ENCODE assay signal across 12 mouse cellular contexts in genomic region chr5:124083850-124084587, GRCm38 (mm10). TPM values are rescaled to one million over a fixed set of nuclear protein-coding genes. Genes with fewer than 3 reads are reported as not detected.
A peak's percentile ranks its signal among the peaks of the same experiment; 100 is the strongest.
DNase-seq lines count a peak whose midpoint lies in the region; ATAC-seq and TF ChIP-seq lines count a peak whose summit lies in the region.
"Had no signal": no experiment of that assay in that cellular context is flagged by ENCODE, and none has a peak within 500 bp of the region (broad histone marks: within the 10 kb centered on the region; RNA-seq: fewer than 3 reads in every experiment).

No protein-coding gene starts in this region.

- WGBS in liver, postnatal 0 days (ENCODE audit: insufficient replicate concordance): 83% methylated on average over 14 of the region's 14 CpGs
- WGBS in liver, embryonic 12.5 days (ENCODE audit: insufficient replicate concordance): 76% methylated on average over 14 of the region's 14 CpGs
- WGBS in bone marrow, adult 2 months: 74% methylated on average over 14 of the region's 14 CpGs
- 88% methylated on average over 14 of the region's 14 CpGs for WGBS in forebrain, embryonic 14.5 days

- ATAC-seq in liver, postnatal 0 days: no peak
- no peak for ATAC-seq in liver, embryonic 12.5 days
- ATAC-seq in forebrain, embryonic 14.5 days: no peak

- no peak for TF ChIP-seq EP300 in liver, postnatal 0 days (IDR thresholded peaks at IDR 0.05; ENCODE audit: low read depth)

- H3K9me3 ChIP-seq in liver, postnatal 0 days (ENCODE audit: low read length): no peaks in the 10 kb centered on the region
- no peaks in the 10 kb centered on the region for H3K9me3 ChIP-seq in liver, embryonic 12.5 days (replicated peaks)
- no peaks in the 10 kb centered on the region for H3K9me3 ChIP-seq in forebrain, embryonic 14.5 days (replicated peaks; ENCODE audit: control insufficient read depth, low read length)
- H3K9me3 ChIP-seq: G1E; limb, embryonic 10.5 days; neural tube, embryonic 13.5 days had no signal

- H3K9ac ChIP-seq in liver, postnatal 0 days (replicated peaks): no peak overlapping the region
- no peak overlapping the region for H3K9ac ChIP-seq in liver, embryonic 12.5 days
- H3K9ac ChIP-seq in forebrain, embryonic 14.5 days (ENCODE audit: low read length): no peak overlapping the region
- H3K9ac ChIP-seq: neural tube, embryonic 13.5 days had no signal

- H3K36me3 ChIP-seq in liver, postnatal 0 days (replicated peaks; ENCODE audit: insufficient read depth, low read length): no peaks in the 10 kb centered on the region
- H3K36me3 ChIP-seq in liver, embryonic 12.5 days: no peaks in the 10 kb centered on the region
- H3K36me3 ChIP-seq in forebrain, embryonic 14.5 days (ENCODE audit: control insufficient read depth, insufficient read depth, low read length): no peaks in the 10 kb centered on the region
- H3K36me3 ChIP-seq: G1E; limb, embryonic 10.5 days; neural tube, embryonic 13.5 days had no signal

- H3K27me3 ChIP-seq in liver, postnatal 0 days (ENCODE audit: insufficient read depth, low read length): no peaks in the 10 kb centered on the region
- 0 out of 2 replicates have a peak, but pooled peaks cover 3% of the 10 kb centered on the region for H3K27me3 ChIP-seq in liver, embryonic 12.5 days (replicated peaks)
- no peaks in the 10 kb centered on the region for H3K27me3 ChIP-seq in forebrain, embryonic 14.5 days (replicated peaks; ENCODE audit: control insufficient read depth, insufficient read depth, low read length)

- no peak overlapping the region for H3K4me3 ChIP-seq in liver, postnatal 0 days (ENCODE audit: low read depth, low read length)
- H3K4me3 ChIP-seq in liver, embryonic 12.5 days: no peak overlapping the region
- H3K4me3 ChIP-seq in bone marrow, adult 2 months (replicated peaks; ENCODE audit: control insufficient read depth, low read depth, low read length): no peak overlapping the region
- H3K4me3 ChIP-seq in forebrain, embryonic 14.5 days (ENCODE audit: low read depth, low read length): no peak overlapping the region
- H3K4me3 ChIP-seq: limb, embryonic 10.5 days; neural tube, embryonic 13.5 days had no signal

- no peak overlapping the region for H3K4me2 ChIP-seq in liver, postnatal 0 days (ENCODE audit: low read depth, low read length)
- H3K4me2 ChIP-seq in liver, embryonic 12.5 days: no peak overlapping the region
- H3K4me2 ChIP-seq in forebrain, embryonic 14.5 days (ENCODE audit: low read length): no peak overlapping the region
- H3K4me2 ChIP-seq: neural tube, embryonic 13.5 days had no signal

- no peak for TF ChIP-seq CTCF in liver, postnatal 0 days (IDR thresholded peaks at IDR 0.05; ENCODE audit: low read depth)
- 0 out of 2 replicates have a peak, but pooled peaks have one; percentile 6 for TF ChIP-seq CTCF in bone marrow, adult 2 months (IDR thresholded peaks at IDR 0.05; ENCODE audit: control insufficient read depth, insufficient read depth, low read length)

- H3K4me1 ChIP-seq in liver, postnatal 0 days (ENCODE audit: insufficient read depth): peaks cover 1% of the 10 kb centered on the region; the same call in 1 of the 2 replicates
- H3K4me1 ChIP-seq in liver, embryonic 12.5 days: peaks cover 32% of the 10 kb centered on the region
- peaks cover 4% of the 10 kb centered on the region; the same call in 1 of the 2 replicates for H3K4me1 ChIP-seq in bone marrow, adult 2 months (ENCODE audit: control insufficient read depth, insufficient read depth, low read length)
- peaks cover 9% of the 10 kb centered on the region for H3K4me1 ChIP-seq in forebrain, embryonic 14.5 days (ENCODE audit: control insufficient read depth, insufficient read depth, low read length)

- peak; percentile 24 for DNase-seq in liver, postnatal 0 days
- peak; percentile 50 to 61 for DNase-seq in kidney, postnatal 4 days
- peak; percentile 90 for DNase-seq in urinary bladder, postnatal 14 days (ENCODE audit: low spot score)
- DNase-seq in heart, adult 18-20 months: no peak
- no peak for DNase-seq in forebrain, embryonic 14.5 days (ENCODE audit: low spot score)
- no peak for DNase-seq in heart, postnatal 4 days

- no peak for TF ChIP-seq POLR2A in bone marrow, adult 2 months (IDR thresholded peaks at IDR 0.05; ENCODE audit: borderline replicate concordance, control insufficient read depth, low read depth, low read length)

- H3K27ac ChIP-seq in liver, postnatal 0 days (ENCODE audit: low read depth): no peak overlapping the region
- no peak overlapping the region for H3K27ac ChIP-seq in liver, embryonic 12.5 days
- H3K27ac ChIP-seq in bone marrow, adult 2 months (ENCODE audit: control insufficient read depth, insufficient read depth, low read depth, low read length, poor library complexity): no peak overlapping the region
- H3K27ac ChIP-seq in forebrain, embryonic 14.5 days (ENCODE audit: low read depth, low read length): no peak overlapping the region
- H3K27ac ChIP-seq: limb, embryonic 10.5 days; macrophage; neural tube, embryonic 13.5 days had no signal

RNA-seq across cellular contexts. Expression of gene Abcb9, which starts 11.6 kb away (rescaled TPM):
- polyA plus RNA-seq in liver, postnatal 0 days (2015; fragmentation: Nextera tagmentation; extraction: Ambion mirVana): 3.7 and 3.8 TPM in 2 replicates
- polyA plus RNA-seq in liver, embryonic 12.5 days (2016; fragmentation: Nextera tagmentation; extraction: Ambion mirVana): 5.0 and 5.6 TPM in 2 replicates
- polyA plus RNA-seq in bone marrow, adult 2 months (2011; ENCODE audit: insufficient read depth, insufficient read length, low replicate concordance, missing spikeins): 5.9 and 7.4 TPM in 2 replicates
- 10 to 100 TPM in 1 of 2 experiments, 1 to 10 TPM in 1; 8.9 to 10.7 TPM for total RNA-seq in heart, adult 18-20 months (2021)
- polyA plus RNA-seq in forebrain, embryonic 14.5 days (2014; fragmentation: Nextera tagmentation; extraction: Ambion mirVana): 6.8 and 7.9 TPM in 2 replicates
- 1 to 10 TPM; 4.9 to 5.5 TPM for total RNA-seq in heart, postnatal 4 days (2021)

RNA-seq across cellular contexts. Expression of gene Ogfod2, which starts 28.1 kb away (rescaled TPM):
- polyA plus RNA-seq in liver, postnatal 0 days (2015; fragmentation: Nextera tagmentation; extraction: Ambion mirVana): 14.9 and 16.8 TPM in 2 replicates
- polyA plus RNA-seq in liver, embryonic 12.5 days (2016; fragmentation: Nextera tagmentation; extraction: Ambion mirVana): 19.1 and 20.2 TPM in 2 replicates
- 14.8 and 35.5 TPM in 2 replicates for polyA plus RNA-seq in bone marrow, adult 2 months (2011; ENCODE audit: insufficient read depth, insufficient read length, low replicate concordance, missing spikeins)
- total RNA-seq in heart, adult 18-20 months (2021): 10 to 100 TPM; 15.1 to 17.5 TPM
- 19.8 and 21.0 TPM in 2 replicates for polyA plus RNA-seq in forebrain, embryonic 14.5 days (2014; fragmentation: Nextera tagmentation; extraction: Ambion mirVana)
- total RNA-seq in heart, postnatal 4 days (2021): 10 to 100 TPM; 10.2 to 11.9 TPM

RNA-seq across cellular contexts. Expression of gene Arl6ip4, which starts 31.9 kb away (rescaled TPM):
- 53.9 and 54.3 TPM in 2 replicates for polyA plus RNA-seq in liver, postnatal 0 days (2015; fragmentation: Nextera tagmentation; extraction: Ambion mirVana)
- 94.1 and 100 TPM in 2 replicates for polyA plus RNA-seq in liver, embryonic 12.5 days (2016; fragmentation: Nextera tagmentation; extraction: Ambion mirVana)
- polyA plus RNA-seq in bone marrow, adult 2 months (2011; ENCODE audit: insufficient read depth, insufficient read length, low replicate concordance, missing spikeins): 72.3 and 112 TPM in 2 replicates
- 10 to 100 TPM; 36.3 to 37.8 TPM for total RNA-seq in heart, adult 18-20 months (2021)
- 52.1 and 56.5 TPM in 2 replicates for polyA plus RNA-seq in forebrain, embryonic 14.5 days (2014; fragmentation: Nextera tagmentation; extraction: Ambion mirVana)
- total RNA-seq in heart, postnatal 4 days (2021): 10 to 100 TPM; 55.1 to 68.4 TPM

RNA-seq across cellular contexts. Expression of gene Vps37b, which starts 51.9 kb away (rescaled TPM):
- polyA plus RNA-seq in liver, postnatal 0 days (2015; fragmentation: Nextera tagmentation; extraction: Ambion mirVana): 16.4 and 17.6 TPM in 2 replicates
- 20.9 and 21.8 TPM in 2 replicates for polyA plus RNA-seq in liver, embryonic 12.5 days (2016; fragmentation: Nextera tagmentation; extraction: Ambion mirVana)
- 11.3 and 26.1 TPM in 2 replicates for polyA plus RNA-seq in bone marrow, adult 2 months (2011; ENCODE audit: insufficient read depth, insufficient read length, low replicate concordance, missing spikeins)
- total RNA-seq in heart, adult 18-20 months (2021): 10 to 100 TPM; 15.1 to 15.2 TPM
- 70.5 and 86.6 TPM in 2 replicates for polyA plus RNA-seq in forebrain, embryonic 14.5 days (2014; fragmentation: Nextera tagmentation; extraction: Ambion mirVana)
- total RNA-seq in heart, postnatal 4 days (2021): 10 to 100 TPM; 42.3 to 49.1 TPM

Comparison
In these comparisons a context has a peak if more than half of its experiments do, and no peak if none do; other contexts are left out.
1. DNase-seq: peak in liver, postnatal 0 days (single experiment), kidney, postnatal 4 days (2 of 2) and urinary bladder, postnatal 14 days (single experiment); none in heart, adult 18-20 months (0 of 2), forebrain, embryonic 14.5 days (single experiment) and heart, postnatal 4 days (single experiment).